Mouse (Mus musculus) myocyte (in vitro differentiated cells): ENCODE results near the gene Olfr460. TPM values are rescaled to one million over a fixed set of nuclear protein-coding genes. Genes with fewer than 3 reads are reported as not detected.
"Not testable (repeated sequence)": the region's sequence is repeated elsewhere in the genome, so short reads cannot be mapped to it uniquely, and the experiment has no call there.

ENCODE experiments used
- H3K27me3 ChIP-seq: one replicate; pipeline ENCODE4 v1.6.1; 2011; ENCODE audit not compliant: control insufficient read depth, insufficient read depth, insufficient read length
- H3K36me3 ChIP-seq: one replicate; pipeline ENCODE4 v1.6.1; 2011; ENCODE audit not compliant: control insufficient read depth, insufficient read depth
- H3K4me2 ChIP-seq: one replicate; pipeline ENCODE4 v1.6.1; 2011; ENCODE audit warnings: low read depth, control low read depth
- H3K4me3 ChIP-seq: one replicate; pipeline ENCODE4 v1.5.1; 2011; ENCODE audit warnings: mild to moderate bottlenecking, control low read depth, moderate library complexity
- H3K79me2 ChIP-seq: one replicate; pipeline ENCODE4 v1.6.1; 2011; ENCODE audit not compliant: control insufficient read depth, insufficient read depth
- H3ac ChIP-seq: one replicate; pipeline ENCODE4 v1.6.1; 2011; ENCODE audit not compliant: control insufficient read depth, insufficient read length
- CEBPB ChIP-seq: IDR thresholded peaks from 2 replicates; pipeline ENCODE4 v1.6.1; 2011; ENCODE audit warnings: mild to moderate bottlenecking, moderate library complexity; ENCODE audit not compliant: poor library complexity, insufficient read depth, severe bottlenecking
- E2F4 ChIP-seq: IDR thresholded peaks from one replicate; pipeline ENCODE4 v1.6.1; 2011; ENCODE audit warnings: mild to moderate bottlenecking, control low read depth, moderate library complexity; ENCODE audit not compliant: insufficient read depth
- MAX ChIP-seq: IDR thresholded peaks from one replicate; pipeline ENCODE4 v1.6.1; 2011; ENCODE audit warnings: low read depth, mild to moderate bottlenecking, control low read depth
- MYOD1 ChIP-seq, 3 experiments: IDR thresholded peaks; one replicate each; pipeline ENCODE4 v1.6.1; 2011; ENCODE audit warnings: control low read depth in 2 of 3, low read depth in 2 of 3, mild to moderate bottlenecking in 2 of 3, moderate library complexity in 1 of 3; ENCODE audit not compliant: insufficient read length in 2 of 3, control insufficient read depth in 1 of 3
- MYOG ChIP-seq, 3 experiments: IDR thresholded peaks; one replicate each; pipeline ENCODE4 v1.6.1; 2011; ENCODE audit warnings: control low read depth in 2 of 3, low read depth in 2 of 3, mild to moderate bottlenecking in 2 of 3; ENCODE audit not compliant: insufficient read length in 2 of 3, control insufficient read depth in 1 of 3, insufficient read depth in 1 of 3
- POLR2A ChIP-seq: IDR thresholded peaks from one replicate; pipeline ENCODE4 v1.6.1; 2011; ENCODE audit warnings: low read depth, mild to moderate bottlenecking, control low read depth, moderate library complexity; ENCODE audit not compliant: insufficient read length
- POLR2AphosphoS2 ChIP-seq: IDR thresholded peaks from one replicate; pipeline ENCODE4 v1.6.1; 2011; ENCODE audit warnings: low read depth, control low read depth; ENCODE audit not compliant: insufficient read length
- REST ChIP-seq: IDR thresholded peaks from one replicate; pipeline ENCODE4 v1.6.1; 2011; ENCODE audit warnings: mild to moderate bottlenecking, control low read depth, moderate library complexity; ENCODE audit not compliant: insufficient read depth, insufficient read length
- SRF ChIP-seq: IDR thresholded peaks from one replicate; pipeline ENCODE4 v1.6.1; 2011; ENCODE audit warnings: low read depth; ENCODE audit not compliant: control insufficient read depth, insufficient read length
- TCF12 ChIP-seq: IDR thresholded peaks from one replicate; pipeline ENCODE4 v1.6.1; 2011; ENCODE audit warnings: mild to moderate bottlenecking, control low read depth; ENCODE audit not compliant: poor library complexity, insufficient read depth, severe bottlenecking
- TCF3 ChIP-seq: IDR thresholded peaks from one replicate; pipeline ENCODE4 v1.6.1; 2011; ENCODE audit warnings: low read depth, control low read depth; ENCODE audit not compliant: insufficient read length
- USF1 ChIP-seq: IDR thresholded peaks from one replicate; pipeline ENCODE4 v1.6.1; 2011; ENCODE audit warnings: low read depth, mild to moderate bottlenecking, control low read depth, moderate library complexity
- polyA plus RNA-seq: library from polyadenylated mRNA; unstranded; fragments of >200 nt; fragmentation: generic; extraction: Trizol; gene quantifications from one replicate; pipeline ENCODE4 v1.2.1, GENCODE M21; 2012; ENCODE audit warnings: missing spikeins

Gene Olfr460
- polyA plus RNA-seq, 1 experiment = not detected

DNA sequence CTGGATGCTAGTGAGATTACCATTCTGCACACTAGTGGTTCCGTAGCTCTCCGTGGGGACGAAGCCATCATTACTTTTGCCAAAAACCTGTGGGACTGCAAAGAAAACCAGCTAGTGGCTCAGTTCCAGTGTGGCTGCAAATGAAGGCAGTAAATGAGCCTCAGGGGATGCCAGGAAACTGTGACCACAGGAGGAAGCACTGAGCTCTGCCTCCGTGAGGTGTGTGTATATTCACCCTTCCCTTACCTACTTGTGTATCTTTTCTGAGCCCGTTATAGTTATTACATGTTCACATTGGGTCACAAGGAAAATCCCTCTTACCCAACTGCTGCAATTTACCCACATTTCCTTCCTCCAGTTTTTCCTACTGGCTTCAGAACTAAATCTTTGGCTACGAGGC, 15.0 kb downstream of the Olfr460 start:
- no peak for TF ChIP-seq MAX
- no peak for TF ChIP-seq MYOG (IDR thresholded peaks at IDR 0.05; ENCODE audit: control insufficient read depth in 1 of 3, insufficient read depth in 1 of 3, insufficient read length in 2 of 3, low read depth in 2 of 3)
- no peak for TF ChIP-seq TCF12
- no peak for TF ChIP-seq E2F4
- TF ChIP-seq MYOD1 (IDR thresholded peaks at IDR 0.05; ENCODE audit: control insufficient read depth in 1 of 3, insufficient read length in 2 of 3, low read depth in 2 of 3) = no peak
- TF ChIP-seq REST = no peak
- TF ChIP-seq POLR2A = no peak
- TF ChIP-seq CEBPB = no peak
- no peak for TF ChIP-seq POLR2AphosphoS2
- TF ChIP-seq SRF = no peak
- TF ChIP-seq USF1 = no peak
- no peak for TF ChIP-seq TCF3

DNA sequence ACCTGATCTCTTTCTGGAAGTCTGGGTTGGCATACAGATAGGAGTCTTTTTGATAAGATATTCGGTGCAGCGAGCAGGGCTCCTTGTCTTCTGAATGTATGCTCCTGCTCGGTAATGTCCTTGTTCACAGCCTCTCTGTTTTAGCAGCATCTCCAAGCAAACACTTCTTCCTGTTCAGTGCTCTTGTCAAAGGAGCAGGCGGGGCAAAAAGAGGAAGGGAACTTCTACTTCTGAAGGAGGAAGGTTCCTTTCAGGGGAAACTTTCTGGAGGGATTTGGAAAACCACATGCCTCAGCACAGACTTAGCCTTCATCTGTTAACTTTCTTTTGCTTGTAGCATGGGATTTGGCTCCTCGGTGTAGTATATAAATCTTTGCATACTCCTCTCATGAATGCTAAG, 16.4 kb downstream of the Olfr460 start, which contains the start of gene Clec5a:
Gene Clec5a, minus strand, starts transcription at position 177 of the 400 bp plus-strand sequence.
- no peaks in the 10 kb centered on the region for H3K36me3 ChIP-seq
- no peak within 1 kb of the TSS for H3ac ChIP-seq
- H3K27me3 ChIP-seq = no peaks in the 10 kb centered on the region
- no peak within 1 kb of the TSS for H3K4me2 ChIP-seq
- no peaks in the 10 kb centered on the region for H3K79me2 ChIP-seq
- no peak for TF ChIP-seq MAX
- no peak for TF ChIP-seq TCF12
- no peak for TF ChIP-seq E2F4
- no peak for TF ChIP-seq MYOD1 (IDR thresholded peaks at IDR 0.05; ENCODE audit: control insufficient read depth in 1 of 3, insufficient read length in 2 of 3, low read depth in 2 of 3)
- no peak for TF ChIP-seq REST
- TF ChIP-seq TCF3 = no peak
- TF ChIP-seq MYOG (IDR thresholded peaks at IDR 0.05; ENCODE audit: control insufficient read depth in 1 of 3, insufficient read depth in 1 of 3, insufficient read length in 2 of 3, low read depth in 2 of 3) = no peak
- no peak for TF ChIP-seq SRF
- no peak for TF ChIP-seq USF1
- no peak for TF ChIP-seq CEBPB
- no peak for TF ChIP-seq POLR2A
- no peak for TF ChIP-seq POLR2AphosphoS2
- no peak within 1 kb of the TSS for H3K4me3 ChIP-seq

More for the DNA sequence above, 15.0 kb downstream of the Olfr460 start:
- Histone ChIP-seq H3K36me3 (no peaks in the 10 kb centered on the region), H3K4me2 (no peak overlapping the region), H3K4me3 (no peak overlapping the region), H3K79me2 (no peaks in the 10 kb centered on the region), H3ac (no peak overlapping the region), H3K27me3 (no peaks in the 10 kb centered on the region)

DNA sequence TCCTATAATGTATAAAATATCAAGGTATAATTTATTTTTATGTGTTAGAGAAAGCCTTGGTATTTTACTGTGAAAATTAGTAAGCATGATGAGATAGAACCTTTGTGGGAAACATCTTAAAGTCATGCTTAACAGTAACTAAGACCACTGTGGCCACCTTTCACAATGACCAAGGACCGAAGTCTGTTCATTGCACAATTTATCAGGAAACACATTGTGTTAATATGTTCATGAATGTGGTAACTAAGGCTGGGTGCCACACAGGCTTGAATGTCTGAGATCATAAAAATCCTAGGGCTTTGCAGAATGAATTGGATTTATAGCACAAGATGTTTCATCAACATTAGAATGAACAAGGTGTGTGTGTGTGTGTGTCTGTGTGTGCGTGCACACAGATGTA, 19.1 kb downstream of the Olfr460 start:
- Histone ChIP-seq H3K27me3 (no peaks in the 10 kb centered on the region), H3K79me2 (no peaks in the 10 kb centered on the region), H3ac (no peak overlapping the region), H3K4me3 (no peak overlapping the region), H3K4me2 (no peak overlapping the region), H3K36me3 (no peaks in the 10 kb centered on the region)
- TF ChIP-seq USF1 (no peak), MYOD1 (IDR thresholded peaks at IDR 0.05; ENCODE audit: control insufficient read depth in 1 of 3, insufficient read length in 2 of 3, low read depth in 2 of 3) (no peak), TCF12 (no peak), SRF (no peak), E2F4 (no peak), TCF3 (no peak), MYOG (IDR thresholded peaks at IDR 0.05; ENCODE audit: control insufficient read depth in 1 of 3, insufficient read depth in 1 of 3, insufficient read length in 2 of 3, low read depth in 2 of 3) (no peak), REST (no peak), POLR2A (no peak), POLR2AphosphoS2 (no peak), MAX (no peak), CEBPB (no peak)

DNA sequence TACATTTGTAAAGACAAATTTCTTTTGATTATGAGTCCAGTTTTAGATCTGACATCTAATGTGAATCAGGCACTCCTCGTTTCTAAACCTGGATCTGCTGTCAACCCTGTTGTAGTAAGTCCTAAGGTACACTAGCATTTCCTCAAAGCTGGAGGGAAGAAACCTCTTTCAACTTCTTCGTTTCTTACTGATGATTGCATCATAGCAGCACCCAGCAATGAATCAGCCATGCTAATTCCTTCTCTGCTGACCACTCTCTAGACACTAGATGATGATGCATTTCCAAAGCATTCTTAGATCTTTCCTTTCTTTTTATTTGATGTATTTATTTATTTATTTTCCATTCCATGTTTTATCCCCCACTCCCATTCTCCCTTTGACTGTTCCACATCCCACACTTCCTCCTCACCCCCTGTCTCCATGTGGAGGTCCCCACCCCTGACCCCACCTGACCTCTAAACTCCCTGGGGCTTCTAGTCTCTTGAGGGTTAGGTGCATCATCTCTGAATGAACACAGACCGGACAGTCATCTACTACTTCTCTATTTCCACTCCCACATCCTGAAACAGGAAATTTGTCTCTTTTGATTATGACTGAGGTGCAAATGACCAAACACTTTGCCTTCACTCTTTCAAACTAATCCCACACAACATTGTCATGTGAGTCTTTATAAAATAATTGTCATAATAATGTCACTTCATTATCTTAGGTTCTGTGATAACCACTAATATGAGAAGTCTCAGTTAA, 25.7 kb downstream of the Olfr460 start:
- Histone ChIP-seq H3K36me3 (no peaks in the 10 kb centered on the region), H3K27me3 (no peaks in the 10 kb centered on the region), H3K79me2 (no peaks in the 10 kb centered on the region), H3K4me3 (no peak overlapping the region), H3ac (no peak overlapping the region), H3K4me2 (peak overlapping the region; percentile 33)
- no peak for TF ChIP-seq E2F4
- peak; percentile 98 for TF ChIP-seq CEBPB

DNA sequence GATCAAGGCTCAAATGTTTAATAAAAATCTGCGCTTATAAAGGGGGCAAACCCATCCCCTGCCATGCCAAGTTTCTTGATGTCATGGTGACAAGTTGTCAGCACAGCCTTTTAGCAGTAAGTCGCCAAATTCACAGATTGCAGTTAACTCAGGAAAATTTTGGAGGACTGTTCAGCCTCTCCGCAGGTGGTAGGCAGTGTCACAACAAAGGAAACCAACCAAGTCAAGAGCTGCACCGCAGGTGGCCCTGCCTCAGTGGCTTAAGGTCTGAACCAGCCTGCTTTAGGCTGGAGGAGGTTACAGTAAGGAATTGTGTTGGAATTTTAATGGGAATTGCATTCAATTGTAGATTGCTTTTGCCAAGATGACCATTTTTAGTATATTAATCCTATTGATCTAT, 29.3 kb downstream of the Olfr460 start:
- not testable (repeated sequence) for H3ac ChIP-seq, H3K4me2 ChIP-seq, H3K36me3 ChIP-seq, H3K79me2 ChIP-seq, H3K27me3 ChIP-seq, H3K4me3 ChIP-seq
